Mouse (Mus musculus): ENCODE data around the gene Rbm18.

- TF ChIP-seq CTCF (IDR thresholded peaks at IDR 0.05; ENCODE audit: low read depth, low read length): no peak
- TF ChIP-seq POLR2A (IDR thresholded peaks at IDR 0.05; ENCODE audit: extremely low read depth, insufficient read depth, low read length): no peak
Observed at GRCm38 (mm10) chr2:36172574-36172973, 36.0 kb upstream of the Rbm18 start.

Data from liver, adult 2 months (tissue).